32 mouse cellular contexts compared by ENCODE assay signal in the genomic region with DNA sequence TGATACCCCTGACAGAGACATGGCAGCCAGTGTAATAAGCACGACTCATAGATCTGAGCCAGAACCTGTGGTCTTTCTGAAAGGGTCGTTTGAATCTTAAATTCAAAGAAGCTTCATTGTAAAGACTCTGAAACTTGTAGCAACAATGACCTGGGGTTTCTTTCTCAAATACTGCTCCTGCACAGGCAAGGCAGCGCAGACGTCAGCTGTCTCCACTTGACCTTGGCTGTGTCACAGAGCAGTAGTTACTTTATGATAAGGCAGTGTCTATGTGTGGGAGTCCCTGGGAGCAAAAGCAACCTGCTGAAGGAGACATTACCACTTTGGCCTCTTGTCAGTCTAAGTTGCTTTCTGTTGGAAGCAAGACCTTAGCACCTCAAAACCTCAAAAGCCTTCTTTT. TPM values are rescaled to one million over a fixed set of nuclear protein-coding genes. Genes with fewer than 3 reads are reported as not detected.
DNase-seq lines count a peak whose midpoint lies in the region; ATAC-seq and TF ChIP-seq lines count a peak whose summit lies in the region.
"Had no signal": no experiment of that assay in that cellular context is flagged by ENCODE, and none has a peak within 500 bp of the region (broad histone marks: within the 10 kb centered on the region; RNA-seq: fewer than 3 reads in every experiment).

No protein-coding gene starts in this region.

- no peak for TF ChIP-seq EP300 in heart, adult 2 months (IDR thresholded peaks at IDR 0.05; ENCODE audit: insufficient read depth, low read depth, low read length)

- WGBS in heart, adult 2 months, result 41% methylated on average over 4 of the region's 4 CpGs
- whole genome bisulfite sequencing in midbrain, embryonic 11.5 days, result 73% methylated on average over 4 of the region's 4 CpGs
- WGBS in midbrain, embryonic 15.5 days, result 50% methylated on average over 4 of the region's 4 CpGs
- WGBS in heart, embryonic 16.5 days, result 39% methylated on average over 4 of the region's 4 CpGs

- no peak overlapping the region for H3K4me2 ChIP-seq in midbrain, embryonic 11.5 days
- no peak overlapping the region for H3K4me2 ChIP-seq in midbrain, embryonic 15.5 days
- no peak overlapping the region for H3K4me2 ChIP-seq in heart, embryonic 16.5 days (ENCODE audit: low read depth, low read length)
- H3K4me2 ChIP-seq: embryonic facial prominence, embryonic 12.5 days; hindbrain, embryonic 12.5 days; intestine, embryonic 15.5 days; limb, embryonic 13.5 days; liver, embryonic 11.5 days; midbrain, embryonic 12.5 days had no signal

- no peak for TF ChIP-seq POLR2A in heart, adult 2 months (IDR thresholded peaks at IDR 0.05; ENCODE audit: insufficient read depth, low read depth, low read length)

- intact Hi-C loops in heart, adult 2 months (cut with DNase I), result loop anchor here (2.0 kb wide), 1 partner anchor 60 kb away; no protein-coding TSS in a partner anchor

- no peak overlapping the region for H3K4me3 ChIP-seq in heart, adult 2 months
- no peak overlapping the region for H3K4me3 ChIP-seq in midbrain, embryonic 11.5 days (ENCODE audit: low read depth, low read length)
- no peak overlapping the region for H3K4me3 ChIP-seq in midbrain, embryonic 15.5 days
- H3K4me3 ChIP-seq in heart, embryonic 16.5 days (ENCODE audit: low read length), result no peak overlapping the region
- H3K4me3 ChIP-seq: embryonic facial prominence, embryonic 12.5 days; hindbrain, embryonic 12.5 days; intestine, embryonic 15.5 days; limb, embryonic 13.5 days; midbrain, embryonic 12.5 days had no signal

- peak overlapping the region; percentile 61 for H3K27ac ChIP-seq in heart, adult 2 months
- H3K27ac ChIP-seq in midbrain, embryonic 11.5 days (ENCODE audit: low read depth, low read length), result no peak overlapping the region
- no peak overlapping the region for H3K27ac ChIP-seq in midbrain, embryonic 15.5 days
- peak overlapping the region; percentile 70 for H3K27ac ChIP-seq in heart, embryonic 16.5 days (ENCODE audit: low read length)
- H3K27ac ChIP-seq: embryonic facial prominence, embryonic 12.5 days; hindbrain, embryonic 12.5 days; hindbrain, postnatal 0 days; intestine, embryonic 15.5 days; limb, embryonic 13.5 days; midbrain, embryonic 12.5 days had no signal

- peaks cover 27% of the 10 kb centered on the region for H3K36me3 ChIP-seq in heart, adult 2 months (ENCODE audit: control insufficient read depth, insufficient read depth, low read length)
- no peaks in the 10 kb centered on the region for H3K36me3 ChIP-seq in midbrain, embryonic 11.5 days (ENCODE audit: control insufficient read depth, insufficient read depth, low read length)
- H3K36me3 ChIP-seq in midbrain, embryonic 15.5 days (replicated peaks), result no peaks in the 10 kb centered on the region
- peaks cover 9% of the 10 kb centered on the region; the same call in 1 of the 2 replicates for H3K36me3 ChIP-seq in heart, embryonic 16.5 days (ENCODE audit: control insufficient read depth, insufficient read depth)
- H3K36me3 ChIP-seq: hindbrain, embryonic 12.5 days; intestine, embryonic 15.5 days; midbrain, embryonic 12.5 days had no signal

- H3K9me3 ChIP-seq in midbrain, embryonic 11.5 days (ENCODE audit: control insufficient read depth, low read length), result no peaks in the 10 kb centered on the region
- no peaks in the 10 kb centered on the region for H3K9me3 ChIP-seq in midbrain, embryonic 15.5 days
- no peaks in the 10 kb centered on the region for H3K9me3 ChIP-seq in heart, embryonic 16.5 days (replicated peaks; ENCODE audit: control insufficient read depth, low read length)
- H3K9me3 ChIP-seq: embryonic facial prominence, embryonic 12.5 days; hindbrain, embryonic 12.5 days; intestine, embryonic 15.5 days; limb, embryonic 13.5 days; midbrain, embryonic 12.5 days had no signal

- no peak for TF ChIP-seq CTCF in heart, adult 2 months (IDR thresholded peaks at IDR 0.05)

- ATAC-seq in midbrain, embryonic 11.5 days (ENCODE audit: low FRiP score), result no peak
- ATAC-seq in midbrain, embryonic 15.5 days (replicated peaks), result no peak
- ATAC-seq in heart, embryonic 16.5 days (replicated peaks; ENCODE audit: extremely low read depth, insufficient read depth, low FRiP score), result no peak
- ATAC-seq: forebrain, embryonic 14.5 days; hindbrain, postnatal 0 days; intestine, embryonic 15.5 days had no signal

- peaks cover 15% of the 10 kb centered on the region for H3K4me1 ChIP-seq in heart, adult 2 months (ENCODE audit: control insufficient read depth, insufficient read depth, low read length)
- no peaks in the 10 kb centered on the region for H3K4me1 ChIP-seq in midbrain, embryonic 11.5 days (ENCODE audit: control insufficient read depth, insufficient read depth, low read length)
- peaks cover 7% of the 10 kb centered on the region; the same call in 1 of the 2 replicates for H3K4me1 ChIP-seq in midbrain, embryonic 15.5 days
- H3K4me1 ChIP-seq in heart, embryonic 16.5 days (ENCODE audit: control insufficient read depth, insufficient read depth, low read length), result peaks cover 28% of the 10 kb centered on the region
- H3K4me1 ChIP-seq: intestine, embryonic 15.5 days had no signal

- no peak for DNase-seq in heart, adult 2 months
- DNase-seq in heart, postnatal 4 days, result no peak
- peak; percentile 37 for DNase-seq in midbrain, embryonic 11.5 days (ENCODE audit: low spot score, missing footprints)
- peak; percentile 51 to 57 for DNase-seq in adrenal gland, postnatal 36 days
- DNase-seq in urinary bladder, adult 18-20 months (ENCODE audit: low spot score in 2 of 2), result no peak
- DNase-seq: B cell, adult 2 months; cerebellum, adult 11-12 months; cerebellum, adult 9-11 months; embryo, embryonic 11 days; gastrocnemius, postnatal 25 days; kidney, adult 2 months; kidney, postnatal 36 days; spleen, adult 18-20 months; thymus, adult 2 months; thymus, postnatal 36 days had no signal

- no peaks in the 10 kb centered on the region for H3K27me3 ChIP-seq in heart, adult 2 months (ENCODE audit: control insufficient read depth, insufficient read depth, low read length)
- no peaks in the 10 kb centered on the region for H3K27me3 ChIP-seq in midbrain, embryonic 11.5 days (ENCODE audit: control insufficient read depth, insufficient read depth, low read length)
- no peaks in the 10 kb centered on the region for H3K27me3 ChIP-seq in midbrain, embryonic 15.5 days (replicated peaks)
- no peaks in the 10 kb centered on the region for H3K27me3 ChIP-seq in heart, embryonic 16.5 days (ENCODE audit: control insufficient read depth, insufficient read depth, low read length)
- H3K27me3 ChIP-seq: embryonic facial prominence, embryonic 12.5 days; hindbrain, embryonic 12.5 days; intestine, embryonic 15.5 days; limb, embryonic 13.5 days; midbrain, embryonic 12.5 days had no signal

- H3K9ac ChIP-seq in heart, adult 2 months (ENCODE audit: low read depth, low read length), result no peak overlapping the region
- H3K9ac ChIP-seq in midbrain, embryonic 11.5 days (ENCODE audit: low read length), result no peak overlapping the region
- no peak overlapping the region for H3K9ac ChIP-seq in midbrain, embryonic 15.5 days
- no peak overlapping the region for H3K9ac ChIP-seq in heart, embryonic 16.5 days (ENCODE audit: low read length)
- H3K9ac ChIP-seq: embryonic facial prominence, embryonic 12.5 days; hindbrain, embryonic 12.5 days; intestine, embryonic 15.5 days; limb, embryonic 13.5 days; midbrain, embryonic 12.5 days had no signal

- H3K79me2 ChIP-seq in heart, adult 2 months (replicated peaks; ENCODE audit: control insufficient read depth, insufficient read depth, low read length), result no peaks in the 10 kb centered on the region

RNA-seq across cellular contexts. Expression of gene Gm15737, which starts 22.5 kb away (rescaled TPM):
- total RNA-seq in heart, adult 2 months (2021), result under 1 TPM; 0.36 to 0.52 TPM
- 0.12 and 0.56 TPM in 2 replicates for polyA plus RNA-seq in heart, adult 2 months (2012; rRNA removed)
- under 1 TPM; 0.09 to 0.14 TPM for total RNA-seq in heart, postnatal 4 days (2021)
- polyA plus RNA-seq in midbrain, embryonic 11.5 days (2014; fragmentation: Nextera tagmentation; extraction: Ambion mirVana), result not detected in 2 replicates
- not detected in 2 replicates for polyA plus RNA-seq in midbrain, embryonic 15.5 days (2015; fragmentation: Nextera tagmentation; extraction: Ambion mirVana)
- total RNA-seq in adrenal gland, postnatal 36 days (2021), result not detected
- polyA plus RNA-seq in heart, embryonic 16.5 days (2015; fragmentation: Nextera tagmentation; extraction: Ambion mirVana), result 0.31 and 0.34 TPM in 2 replicates
- total RNA-seq: hindbrain, postnatal 0 days; layer of hippocampus, adult 8-10 months; layer of hippocampus, postnatal 25 days; left cerebral cortex, postnatal 36 days; megakaryocyte, adult 5-6 weeks had no signal
- polyA plus RNA-seq: forebrain, embryonic 14.5 days; hindbrain, embryonic 12.5 days; hindbrain, postnatal 0 days; kidney, adult 2 months; liver, embryonic 11.5 days; liver, embryonic 16.5 days; midbrain, embryonic 12.5 days; thymus, adult 2 months had no signal

RNA-seq across cellular contexts. Expression of gene A730049H05Rik, which starts 30.3 kb away (rescaled TPM):
- under 1 TPM in 1 of 2 experiments, not detected in 1; 0.30 TPM for total RNA-seq in heart, adult 2 months (2021)
- polyA plus RNA-seq in heart, adult 2 months (2012; rRNA removed), result 0.06 TPM in 1 of 2 replicates, not detected in the other
- under 1 TPM; 0.33 to 0.43 TPM for total RNA-seq in heart, postnatal 4 days (2021)
- 0.12 and 0.43 TPM in 2 replicates for polyA plus RNA-seq in midbrain, embryonic 11.5 days (2014; fragmentation: Nextera tagmentation; extraction: Ambion mirVana)
- polyA plus RNA-seq in midbrain, embryonic 15.5 days (2015; fragmentation: Nextera tagmentation; extraction: Ambion mirVana), result 0.40 and 0.60 TPM in 2 replicates
- 1 to 10 TPM; 3.4 to 4.6 TPM for total RNA-seq in adrenal gland, postnatal 36 days (2021)
- 2.3 and 2.5 TPM in 2 replicates for polyA plus RNA-seq in heart, embryonic 16.5 days (2015; fragmentation: Nextera tagmentation; extraction: Ambion mirVana)
- total RNA-seq: heart, adult 18-20 months; left cerebral cortex, adult 8-10 months; left cerebral cortex, postnatal 36 days; megakaryocyte, adult 5-6 weeks had no signal
- polyA plus RNA-seq: forebrain, embryonic 14.5 days; liver, embryonic 16.5 days had no signal

Comparison
In these comparisons a context has a peak if more than half of its experiments do, and no peak if none do; other contexts are left out.
1. DNase-seq: peak in midbrain, embryonic 11.5 days (single experiment) and adrenal gland, postnatal 36 days (2 of 2); none in heart, adult 2 months (0 of 2), heart, postnatal 4 days (single experiment) and urinary bladder, adult 18-20 months (0 of 2).
2. H3K27ac ChIP-seq: peak in heart, adult 2 months (single experiment) and heart, embryonic 16.5 days (single experiment); none in midbrain, embryonic 11.5 days (single experiment) and midbrain, embryonic 15.5 days (single experiment).